Mouse (Mus musculus): ENCODE results near the gene Hectd4. TPM values are rescaled to one million over a fixed set of nuclear protein-coding genes. Genes with fewer than 3 reads are reported as not detected.
"Not testable (repeated sequence)": the region's sequence is repeated elsewhere in the genome, so short reads cannot be mapped to it uniquely, and the experiment has no call there.

Gene Hectd4
- polyA plus RNA-seq, 1 experiment from 2014 or later, result 3.3 TPM

GRCm38 (mm10) chr5:121219190-121219589 lies 829 bp upstream of the Hectd4 start:
- TF ChIP-seq CTCF (IDR thresholded peaks at IDR 0.05; ENCODE audit: low read depth) (no peak), EP300 (IDR thresholded peaks at IDR 0.05; ENCODE audit: low read depth) (no peak)
- H3K27ac ChIP-seq (ENCODE audit: low read depth), result peak overlapping the region; percentile 46; the same call in 1 of the 2 replicates
- no peak overlapping the region for H3K9ac ChIP-seq (replicated peaks)
- no peaks in the 10 kb centered on the region for H3K9me3 ChIP-seq (ENCODE audit: low read length)
- 73% methylated on average over 1 of the region's 1 CpGs for WGBS (ENCODE audit: insufficient replicate concordance)
- H3K4me1 ChIP-seq (ENCODE audit: insufficient read depth), result peaks cover 15% of the 10 kb centered on the region; the same call in 1 of the 2 replicates
- ATAC-seq, result no peak
- H3K4me2 ChIP-seq (ENCODE audit: low read depth, low read length), result no peak overlapping the region
- H3K4me3 ChIP-seq (ENCODE audit: low read depth, low read length), result no peak overlapping the region
- no peak for DNase-seq
- H3K27me3 ChIP-seq (ENCODE audit: insufficient read depth, low read length), result no peaks in the 10 kb centered on the region
- no peaks in the 10 kb centered on the region; the same call in 1 of the 2 replicates for H3K36me3 ChIP-seq (replicated peaks; ENCODE audit: insufficient read depth, low read length)

- DNase-seq, result peak; percentile 73
- peak overlapping the region; percentile 95 for H3K27ac ChIP-seq (ENCODE audit: low read depth)
- H3K4me1 ChIP-seq (ENCODE audit: insufficient read depth), result peaks cover 27% of the 10 kb centered on the region
- no peak for TF ChIP-seq EP300 (IDR thresholded peaks at IDR 0.05; ENCODE audit: low read depth)
- WGBS (ENCODE audit: insufficient replicate concordance), result 2% methylated on average over 29 of the region's 38 CpGs
- H3K36me3 ChIP-seq (replicated peaks; ENCODE audit: insufficient read depth, low read length), result no peaks in the 10 kb centered on the region; the same call in 1 of the 2 replicates
- H3K9ac ChIP-seq (replicated peaks), result peak overlapping the region; percentile 96
- H3K4me2 ChIP-seq (ENCODE audit: low read depth, low read length), result peak overlapping the region; percentile 84
- peak overlapping the region; percentile 97 for H3K4me3 ChIP-seq (ENCODE audit: low read depth, low read length)
- H3K27me3 ChIP-seq (ENCODE audit: insufficient read depth, low read length), result no peaks in the 10 kb centered on the region
- peak; percentile 7; the same call in 1 of the 2 replicates for ATAC-seq
- H3K9me3 ChIP-seq (ENCODE audit: low read length), result no peaks in the 10 kb centered on the region
Observed at GRCm38 (mm10) chr5:121220732-121221301, 798 bp downstream of the Hectd4 start.

GRCm38 (mm10) chr5:121221328-121221850 lies 1.4 kb downstream of the Hectd4 start:
- H3K27ac ChIP-seq (ENCODE audit: low read depth), result peak overlapping the region; percentile 95
- WGBS (ENCODE audit: insufficient replicate concordance), result 25% methylated on average over 22 of the region's 23 CpGs

GRCm38 (mm10) chr5:121224020-121224419 lies 4.0 kb downstream of the Hectd4 start:
- DNase-seq; ATAC-seq; H3K27me3 ChIP-seq (ENCODE audit: insufficient read depth, low read length); H3K4me2 ChIP-seq (ENCODE audit: low read depth, low read length); H3K9me3 ChIP-seq (ENCODE audit: low read length); H3K27ac ChIP-seq (ENCODE audit: low read depth); H3K36me3 ChIP-seq (replicated peaks; ENCODE audit: insufficient read depth, low read length); H3K4me3 ChIP-seq (ENCODE audit: low read depth, low read length); H3K9ac ChIP-seq (replicated peaks): not testable (repeated sequence)
- 90% methylated on average over 3 of the region's 4 CpGs for WGBS (ENCODE audit: insufficient replicate concordance)
- peaks cover 38% of the 10 kb centered on the region for H3K4me1 ChIP-seq (ENCODE audit: insufficient read depth)

More at GRCm38 (mm10) chr5:121221328-121221850, 1.4 kb downstream of the Hectd4 start:
- peak overlapping the region; percentile 97 for H3K4me3 ChIP-seq (ENCODE audit: low read depth, low read length)
- TF ChIP-seq CTCF (IDR thresholded peaks at IDR 0.05; ENCODE audit: low read depth), result no peak
- TF ChIP-seq EP300 (IDR thresholded peaks at IDR 0.05; ENCODE audit: low read depth), result no peak
- no peak for ATAC-seq
- DNase-seq, result no peak
- peak overlapping the region; percentile 84 for H3K4me2 ChIP-seq (ENCODE audit: low read depth, low read length)
- H3K27me3 ChIP-seq (ENCODE audit: insufficient read depth, low read length), result no peaks in the 10 kb centered on the region
- peak overlapping the region; percentile 96 for H3K9ac ChIP-seq (replicated peaks)
- H3K36me3 ChIP-seq (replicated peaks; ENCODE audit: insufficient read depth, low read length), result no peaks in the 10 kb centered on the region; the same call in 1 of the 2 replicates
- peaks cover 33% of the 10 kb centered on the region for H3K4me1 ChIP-seq (ENCODE audit: insufficient read depth)
- no peaks in the 10 kb centered on the region for H3K9me3 ChIP-seq (ENCODE audit: low read length)

- DNase-seq (no peak), ATAC-seq (no peak)
- Histone ChIP-seq H3K4me1 (ENCODE audit: insufficient read depth) (peaks cover 35% of the 10 kb centered on the region), H3K4me3 (ENCODE audit: low read depth, low read length) (no peak overlapping the region), H3K27ac (ENCODE audit: low read depth) (no peak overlapping the region), H3K9ac (replicated peaks) (no peak overlapping the region), H3K9me3 (ENCODE audit: low read length) (no peaks in the 10 kb centered on the region), H3K4me2 (ENCODE audit: low read depth, low read length) (0 out of 2 replicates have a peak overlapping the region, but pooled peaks have one; percentile 32), H3K27me3 (ENCODE audit: insufficient read depth, low read length) (no peaks in the 10 kb centered on the region), H3K36me3 (replicated peaks; ENCODE audit: insufficient read depth, low read length) (no peaks in the 10 kb centered on the region; the same call in 1 of the 2 replicates)
- TF ChIP-seq CTCF (IDR thresholded peaks at IDR 0.05; ENCODE audit: low read depth), result no peak
- TF ChIP-seq EP300 (IDR thresholded peaks at IDR 0.05; ENCODE audit: low read depth), result no peak
- WGBS (ENCODE audit: insufficient replicate concordance), result 78% methylated on average over 3 of the region's 3 CpGs
Observed at GRCm38 (mm10) chr5:121224856-121225255, 4.8 kb downstream of the Hectd4 start.

- H3K27ac ChIP-seq (ENCODE audit: low read depth), result 0 out of 2 replicates have a peak overlapping the region, but pooled peaks have one; percentile 16
- TF ChIP-seq EP300 (IDR thresholded peaks at IDR 0.05; ENCODE audit: low read depth) (no peak), CTCF (IDR thresholded peaks at IDR 0.05; ENCODE audit: low read depth) (no peak)
- H3K36me3 ChIP-seq (replicated peaks; ENCODE audit: insufficient read depth, low read length), result no peaks in the 10 kb centered on the region; the same call in 1 of the 2 replicates
- peak overlapping the region; percentile 30; the same call in 1 of the 2 replicates for H3K4me2 ChIP-seq (ENCODE audit: low read depth, low read length)
- H3K4me1 ChIP-seq (ENCODE audit: insufficient read depth), result peaks cover 44% of the 10 kb centered on the region
- H3K4me3 ChIP-seq (ENCODE audit: low read depth, low read length), result no peak overlapping the region
- H3K9me3 ChIP-seq (ENCODE audit: low read length), result no peaks in the 10 kb centered on the region
- DNase-seq (no peak), ATAC-seq (no peak)
- no peak overlapping the region for H3K9ac ChIP-seq (replicated peaks)
- 59% methylated on average over 2 of the region's 2 CpGs for WGBS (ENCODE audit: insufficient replicate concordance)
- no peaks in the 10 kb centered on the region for H3K27me3 ChIP-seq (ENCODE audit: insufficient read depth, low read length)
Observed at GRCm38 (mm10) chr5:121225854-121226253, 5.8 kb downstream of the Hectd4 start.

Measured in liver, postnatal 0 days (tissue).